Mouse (Mus musculus): Measurements from ENCODE around the gene Sugct. TPM values are rescaled to one million over a fixed set of nuclear protein-coding genes. Genes with fewer than 3 reads are reported as not detected.
"Not testable (repeated sequence)": the region's sequence is repeated elsewhere in the genome, so short reads cannot be mapped to it uniquely, and the experiment has no call there.

Sugct gene
- total and polyA plus RNA-seq, 2 experiments from 2014 or later, result 1.4 to 2.1 TPM

DNA sequence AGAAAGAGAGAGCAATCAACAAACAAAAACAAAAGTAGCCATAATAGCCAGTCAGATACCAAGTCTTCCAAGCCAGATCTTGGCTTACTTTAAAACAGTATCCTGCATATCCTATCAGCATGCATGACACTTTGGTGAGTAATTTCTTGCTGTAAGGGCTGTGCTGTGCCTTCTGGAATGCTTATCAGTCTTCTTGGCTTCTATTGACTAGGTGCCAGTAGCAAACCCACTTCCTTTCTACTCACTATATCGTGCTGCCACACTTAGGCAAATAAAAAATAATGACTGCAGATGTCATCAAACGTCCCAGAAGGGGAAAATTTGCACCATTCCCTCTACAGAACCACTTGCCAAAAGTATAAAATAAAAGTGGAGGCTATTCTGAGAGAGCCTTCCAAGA lies 848.1 kb downstream of the Sugct start:
- no peaks in the 10 kb centered on the region for H3K9me3 ChIP-seq (ENCODE audit: low read length)
- H3K27ac ChIP-seq (ENCODE audit: low read depth, low read length), result no peak overlapping the region
- H3K4me2 ChIP-seq (ENCODE audit: low read depth), result no peak overlapping the region
- no peaks in the 10 kb centered on the region for H3K36me3 ChIP-seq (ENCODE audit: insufficient read depth)
- TF ChIP-seq CTCF (IDR thresholded peaks at IDR 0.05; ENCODE audit: low read depth), result no peak
- 36% methylated on average over 2 of the region's 2 CpGs for WGBS
- no peak overlapping the region for H3K9ac ChIP-seq
- H3K4me1 ChIP-seq (ENCODE audit: insufficient read depth), result no peaks in the 10 kb centered on the region
- H3K4me3 ChIP-seq (ENCODE audit: low read depth, low read length), result no peak overlapping the region
- no peaks in the 10 kb centered on the region for H3K27me3 ChIP-seq (ENCODE audit: insufficient read depth, low read length)
- no peak for DNase-seq
- ATAC-seq, result no peak

GRCm38 (mm10) chr13:16840994-16841393 lies 854.4 kb downstream of the Sugct start:
- Histone ChIP-seq H3K4me1 (ENCODE audit: insufficient read depth) (no peaks in the 10 kb centered on the region), H3K4me3 (ENCODE audit: low read depth, low read length) (no peak overlapping the region), H3K4me2 (ENCODE audit: low read depth) (no peak overlapping the region), H3K27me3 (ENCODE audit: insufficient read depth, low read length) (no peaks in the 10 kb centered on the region), H3K27ac (ENCODE audit: low read depth, low read length) (no peak overlapping the region), H3K36me3 (ENCODE audit: insufficient read depth) (no peaks in the 10 kb centered on the region), H3K9me3 (ENCODE audit: low read length) (no peaks in the 10 kb centered on the region), H3K9ac (no peak overlapping the region)
- DNase-seq, result no peak
- no peak for ATAC-seq
- WGBS, result 95% methylated on average over 1 of the region's 1 CpGs
- TF ChIP-seq CTCF (IDR thresholded peaks at IDR 0.05; ENCODE audit: low read depth), result no peak

GRCm38 (mm10) chr13:16838409-16838808 lies 856.9 kb downstream of the Sugct start:
- H3K4me2 ChIP-seq (ENCODE audit: low read depth), result no peak overlapping the region
- no peak overlapping the region for H3K4me3 ChIP-seq (ENCODE audit: low read depth, low read length)
- H3K27ac ChIP-seq (ENCODE audit: low read depth, low read length), result no peak overlapping the region
- DNase-seq, result no peak
- no peaks in the 10 kb centered on the region for H3K27me3 ChIP-seq (ENCODE audit: insufficient read depth, low read length)
- no peak for TF ChIP-seq CTCF (IDR thresholded peaks at IDR 0.05; ENCODE audit: low read depth)
- H3K9ac ChIP-seq, result no peak overlapping the region
- 90% methylated on average over 3 of the region's 3 CpGs for WGBS
- no peaks in the 10 kb centered on the region for H3K4me1 ChIP-seq (ENCODE audit: insufficient read depth)
- no peak for ATAC-seq
- no peaks in the 10 kb centered on the region for H3K36me3 ChIP-seq (ENCODE audit: insufficient read depth)
- H3K9me3 ChIP-seq (ENCODE audit: low read length), result no peaks in the 10 kb centered on the region

DNA sequence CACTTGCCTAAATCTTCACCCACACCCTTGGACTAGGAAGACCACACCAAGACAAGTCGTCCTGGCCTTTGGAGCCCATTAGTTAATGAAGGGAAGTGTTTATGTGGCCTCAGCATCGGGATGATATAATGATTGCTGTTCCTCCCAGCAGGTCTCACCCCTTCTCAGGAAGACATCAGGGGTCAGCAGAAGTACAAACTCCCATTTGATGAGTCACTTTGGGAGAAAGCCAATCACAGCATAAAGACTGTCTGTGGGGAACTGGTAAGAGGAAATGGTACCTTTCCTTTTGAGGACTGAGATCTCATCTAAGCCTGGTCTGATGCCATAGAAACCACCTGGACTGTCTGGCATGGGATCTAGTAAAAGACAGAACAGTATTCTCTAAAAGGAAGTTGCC lies 860.2 kb downstream of the Sugct start:
- no peak for TF ChIP-seq CTCF (IDR thresholded peaks at IDR 0.05; ENCODE audit: low read depth)
- ATAC-seq, result no peak
- H3K9me3 ChIP-seq (ENCODE audit: low read length), result no peaks in the 10 kb centered on the region
- no peak overlapping the region for H3K27ac ChIP-seq (ENCODE audit: low read depth, low read length)
- WGBS, result 86% methylated on average over 2 of the region's 2 CpGs
- H3K36me3 ChIP-seq (ENCODE audit: insufficient read depth), result no peaks in the 10 kb centered on the region
- no peak overlapping the region for H3K4me2 ChIP-seq (ENCODE audit: low read depth)
- no peak overlapping the region for H3K9ac ChIP-seq
- no peaks in the 10 kb centered on the region for H3K4me1 ChIP-seq (ENCODE audit: insufficient read depth)
- no peak for DNase-seq
- no peaks in the 10 kb centered on the region for H3K27me3 ChIP-seq (ENCODE audit: insufficient read depth, low read length)
- H3K4me3 ChIP-seq (ENCODE audit: low read depth, low read length), result no peak overlapping the region

GRCm38 (mm10) chr13:16833069-16833468 lies 862.3 kb downstream of the Sugct start:
- no peaks in the 10 kb centered on the region for H3K27me3 ChIP-seq (ENCODE audit: insufficient read depth, low read length)
- no peak for DNase-seq
- ATAC-seq, result no peak
- H3K4me2 ChIP-seq (ENCODE audit: low read depth), result no peak overlapping the region
- H3K4me3 ChIP-seq (ENCODE audit: low read depth, low read length), result no peak overlapping the region
- no peaks in the 10 kb centered on the region for H3K9me3 ChIP-seq (ENCODE audit: low read length)
- no peaks in the 10 kb centered on the region for H3K36me3 ChIP-seq (ENCODE audit: insufficient read depth)
- no peak for TF ChIP-seq CTCF (IDR thresholded peaks at IDR 0.05; ENCODE audit: low read depth)
- no peaks in the 10 kb centered on the region for H3K4me1 ChIP-seq (ENCODE audit: insufficient read depth)
- H3K9ac ChIP-seq, result no peak overlapping the region
- H3K27ac ChIP-seq (ENCODE audit: low read depth, low read length), result no peak overlapping the region

GRCm38 (mm10) chr13:16831840-16832239 lies 863.5 kb downstream of the Sugct start:
- no peak for DNase-seq
- no peak overlapping the region for H3K9ac ChIP-seq
- WGBS, result 70% methylated on average over 8 of the region's 8 CpGs
- TF ChIP-seq CTCF (IDR thresholded peaks at IDR 0.05; ENCODE audit: low read depth), result no peak
- H3K9me3 ChIP-seq (ENCODE audit: low read length), result no peaks in the 10 kb centered on the region
- no peaks in the 10 kb centered on the region for H3K4me1 ChIP-seq (ENCODE audit: insufficient read depth)
- ATAC-seq, result no peak
- H3K27me3 ChIP-seq (ENCODE audit: insufficient read depth, low read length), result no peaks in the 10 kb centered on the region
- no peaks in the 10 kb centered on the region for H3K36me3 ChIP-seq (ENCODE audit: insufficient read depth)
- H3K4me3 ChIP-seq (ENCODE audit: low read depth, low read length), result no peak overlapping the region
- no peak overlapping the region for H3K4me2 ChIP-seq (ENCODE audit: low read depth)
- H3K27ac ChIP-seq (ENCODE audit: low read depth, low read length), result no peak overlapping the region

GRCm38 (mm10) chr13:16830291-16830690 lies 865.1 kb downstream of the Sugct start:
- ATAC-seq; H3K9ac ChIP-seq; H3K4me3 ChIP-seq (ENCODE audit: low read depth, low read length); DNase-seq; H3K4me2 ChIP-seq (ENCODE audit: low read depth); H3K36me3 ChIP-seq (ENCODE audit: insufficient read depth); H3K27me3 ChIP-seq (ENCODE audit: insufficient read depth, low read length); H3K9me3 ChIP-seq (ENCODE audit: low read length); H3K4me1 ChIP-seq (ENCODE audit: insufficient read depth); H3K27ac ChIP-seq (ENCODE audit: low read depth, low read length): not testable (repeated sequence)
- WGBS, result 19% methylated on average over 6 of the region's 6 CpGs

DNA sequence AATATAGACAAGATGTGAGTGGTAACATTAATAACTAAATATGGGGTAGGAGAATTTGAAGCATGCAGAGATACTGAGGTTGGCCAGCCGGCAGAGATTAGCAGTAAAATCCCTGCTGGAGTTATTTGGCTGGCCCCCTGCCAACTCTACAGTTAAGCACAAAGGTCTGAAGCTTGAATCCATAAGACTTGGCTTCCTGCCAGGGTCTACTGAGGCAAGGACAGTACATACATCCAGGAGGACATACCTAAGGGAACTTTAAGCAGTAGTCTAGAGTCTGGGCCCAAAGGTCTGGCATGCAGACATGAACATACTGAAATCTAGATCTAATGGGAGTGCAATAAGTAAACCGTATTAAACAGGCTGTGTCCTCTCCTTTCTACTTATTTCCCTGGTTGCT lies 865.8 kb downstream of the Sugct start:
- ATAC-seq (no peak), DNase-seq (no peak)
- Histone ChIP-seq H3K9me3 (ENCODE audit: low read length) (no peaks in the 10 kb centered on the region), H3K27ac (ENCODE audit: low read depth, low read length) (no peak overlapping the region), H3K36me3 (ENCODE audit: insufficient read depth) (no peaks in the 10 kb centered on the region), H3K9ac (no peak overlapping the region), H3K4me2 (ENCODE audit: low read depth) (no peak overlapping the region), H3K27me3 (ENCODE audit: insufficient read depth, low read length) (no peaks in the 10 kb centered on the region), H3K4me1 (ENCODE audit: insufficient read depth) (no peaks in the 10 kb centered on the region), H3K4me3 (ENCODE audit: low read depth, low read length) (no peak overlapping the region)
- 60% methylated on average over 2 of the region's 2 CpGs for WGBS
- no peak for TF ChIP-seq CTCF (IDR thresholded peaks at IDR 0.05; ENCODE audit: low read depth)
